Mouse (Mus musculus) kidney, adult 11 months (tissue): ENCODE results near the gene Phactr3.

ENCODE experiments used
- DNase-seq: peaks from one replicate; pipeline ENCODE4 v3.0.0; 2022

Gene Phactr3

DNA sequence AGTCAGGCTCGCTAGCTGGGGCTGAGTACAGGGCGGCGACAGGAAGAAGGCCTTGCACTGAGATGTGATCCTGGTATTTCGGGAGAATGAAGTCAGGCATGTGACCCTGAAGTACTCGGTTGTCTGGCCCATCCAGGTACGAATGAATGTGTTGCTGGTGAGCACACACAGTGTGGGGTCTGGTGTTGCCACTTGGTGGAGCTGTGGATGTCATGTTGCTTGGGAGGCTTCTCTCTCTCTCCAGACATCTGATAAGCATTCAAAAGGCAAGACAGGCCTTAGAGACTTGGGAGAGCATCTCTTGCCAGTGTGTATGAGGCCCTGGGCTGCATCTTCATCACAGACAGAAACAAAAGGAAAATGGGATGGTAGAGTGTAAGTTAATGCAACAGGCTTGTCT lies 77.3 kb downstream of the Phactr3 start:
- DNase-seq = no peak

DNA sequence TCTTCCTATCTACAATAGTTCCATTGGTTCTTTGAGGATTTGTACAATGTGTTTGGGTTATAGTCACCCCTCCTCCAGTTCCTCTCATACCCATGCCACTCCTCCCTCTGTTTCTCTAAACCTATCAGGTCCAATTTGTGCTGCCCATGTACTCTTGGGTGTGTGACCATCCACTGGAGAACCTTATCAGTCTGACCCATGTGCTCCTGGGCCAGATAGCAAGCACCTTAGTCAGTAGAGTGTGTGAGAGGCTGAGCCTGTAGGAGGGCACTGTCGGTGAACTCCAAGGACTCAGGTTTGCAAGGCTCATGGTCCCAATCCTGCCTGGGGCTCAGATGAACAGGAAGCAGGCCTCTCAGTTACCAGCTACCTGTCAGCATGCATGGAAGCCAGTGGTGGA lies 78.8 kb downstream of the Phactr3 start:
- no peak for DNase-seq

DNA sequence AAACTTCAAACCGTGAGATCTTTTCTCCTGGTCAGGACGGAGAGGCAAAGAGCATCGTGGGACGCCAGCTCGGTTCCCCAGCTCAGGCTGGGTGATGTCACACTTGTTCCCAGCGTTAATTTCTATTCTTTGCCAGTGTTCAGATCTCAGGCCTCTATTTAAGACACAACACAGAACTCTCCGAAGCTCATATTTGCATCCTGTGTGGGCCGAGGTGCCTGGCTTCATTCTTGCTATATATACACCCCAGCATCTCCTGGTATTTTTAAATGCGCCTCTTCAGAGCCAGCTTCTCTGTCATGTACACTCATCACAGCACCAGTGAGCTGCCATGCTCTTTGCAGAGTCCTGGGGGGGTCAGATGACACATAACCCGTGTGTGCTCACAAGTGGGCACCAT lies 85.7 kb downstream of the Phactr3 start:
- DNase-seq = no peak

DNA sequence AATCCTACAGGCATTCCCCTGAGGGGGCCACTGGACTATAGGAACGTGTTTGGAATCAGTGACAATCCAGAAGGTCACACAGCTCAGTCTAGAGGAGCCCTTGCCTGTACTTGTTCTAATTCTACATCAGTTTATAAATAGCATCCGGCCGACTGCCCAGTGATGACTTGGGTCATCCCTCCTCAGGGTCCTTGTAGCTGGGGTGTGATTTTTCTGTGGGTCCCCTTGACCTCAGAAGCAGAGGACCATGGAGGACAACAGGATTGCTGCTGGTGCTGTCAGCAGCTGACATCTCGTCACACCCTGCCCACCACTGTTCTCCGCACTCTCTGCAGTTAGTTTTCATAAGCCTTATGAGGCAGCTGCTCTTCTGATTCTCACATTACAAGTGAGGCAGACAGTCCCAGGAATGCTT lies 89.4 kb downstream of the Phactr3 start:
- no peak for DNase-seq

DNA sequence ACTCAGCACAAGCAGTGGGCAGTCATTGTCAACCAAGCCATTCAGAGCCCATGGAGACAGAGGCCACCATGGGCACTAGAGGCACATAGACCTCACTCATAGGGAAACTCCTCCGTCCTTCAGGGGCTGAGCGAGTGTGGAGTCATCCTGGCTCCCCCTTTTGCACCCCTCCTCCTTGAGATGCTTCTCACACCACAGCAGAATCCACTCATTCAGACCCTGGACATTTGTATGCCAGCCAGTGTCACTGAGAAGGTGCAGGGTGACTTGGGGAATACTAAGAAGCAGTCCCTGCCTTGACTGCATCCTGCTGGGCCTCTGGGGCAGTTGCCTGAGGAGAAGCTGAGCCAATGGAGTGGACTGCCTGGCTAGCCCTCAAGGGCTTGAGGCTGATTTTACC lies 95.1 kb downstream of the Phactr3 start:
- no peak for DNase-seq

DNA sequence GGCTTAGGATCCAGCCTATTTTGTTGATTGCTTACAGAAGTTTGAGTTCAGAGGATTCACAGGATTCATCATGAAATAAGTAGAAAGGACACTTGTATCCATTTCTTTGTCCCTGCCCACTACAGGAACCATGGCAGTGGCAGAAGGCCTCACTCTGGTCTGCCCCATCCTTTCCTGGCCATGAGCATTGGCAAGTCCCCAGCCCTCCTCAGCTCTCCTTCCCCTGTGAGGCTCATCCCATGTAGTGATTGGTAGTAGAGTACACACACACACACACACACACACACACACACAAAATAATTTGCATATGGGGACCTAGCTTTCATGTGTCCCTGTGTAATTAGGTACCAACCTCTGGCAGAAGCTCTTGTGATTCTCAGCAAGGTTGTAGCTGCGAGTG lies 95.8 kb downstream of the Phactr3 start:
- DNase-seq = no peak

DNA sequence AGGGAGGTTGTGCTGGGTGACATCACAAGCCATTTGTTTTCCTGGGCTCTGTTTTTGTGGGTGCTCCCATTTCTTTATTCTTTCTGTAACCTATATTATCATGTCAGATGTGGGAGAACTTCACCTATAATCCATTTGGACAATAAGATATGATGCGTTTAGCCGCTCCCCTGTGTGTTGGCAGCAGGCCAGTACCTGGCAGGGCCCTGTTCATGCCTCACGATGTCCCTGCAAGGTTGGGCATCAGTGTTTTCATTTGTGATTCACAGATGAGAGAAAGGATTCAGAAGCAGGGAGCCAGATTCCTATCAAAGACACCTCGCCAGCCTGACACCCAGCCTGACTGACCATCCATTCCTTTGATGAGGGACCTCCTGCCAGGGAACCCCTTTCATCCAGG lies 99.7 kb downstream of the Phactr3 start:
- no peak for DNase-seq

DNA sequence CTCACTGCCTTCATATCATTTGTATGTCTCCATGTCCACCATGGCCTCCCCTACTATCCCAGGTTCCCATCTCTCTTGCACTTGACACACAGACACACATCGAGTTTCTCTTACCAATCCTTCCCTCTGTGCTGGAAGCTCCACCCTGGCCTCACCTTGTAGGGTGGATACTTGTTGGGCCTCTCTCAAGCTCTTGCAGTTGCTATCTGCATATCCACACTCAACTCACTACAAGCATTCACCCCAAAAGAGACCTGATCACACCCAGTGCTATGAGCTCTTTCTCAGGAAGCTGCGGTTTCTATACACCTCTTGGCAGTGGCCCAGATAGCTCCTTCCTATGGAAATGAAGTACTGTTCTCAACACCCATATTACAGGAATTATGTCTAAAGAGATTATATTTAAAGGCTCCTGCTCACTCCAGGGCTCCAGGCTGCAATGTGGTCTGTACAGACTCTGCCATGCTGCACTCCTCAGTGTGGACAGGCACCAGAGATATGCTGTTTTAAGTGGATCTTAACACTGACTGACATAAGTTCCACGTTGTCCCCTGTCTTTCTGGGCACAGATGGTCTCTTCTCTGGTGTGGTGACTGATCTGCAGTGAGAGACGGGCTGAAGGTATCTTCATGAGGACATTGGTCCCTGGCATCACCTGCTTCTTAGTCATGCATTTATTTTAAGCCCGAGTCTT lies 100.8 kb downstream of the Phactr3 start:
- DNase-seq = no peak

DNA sequence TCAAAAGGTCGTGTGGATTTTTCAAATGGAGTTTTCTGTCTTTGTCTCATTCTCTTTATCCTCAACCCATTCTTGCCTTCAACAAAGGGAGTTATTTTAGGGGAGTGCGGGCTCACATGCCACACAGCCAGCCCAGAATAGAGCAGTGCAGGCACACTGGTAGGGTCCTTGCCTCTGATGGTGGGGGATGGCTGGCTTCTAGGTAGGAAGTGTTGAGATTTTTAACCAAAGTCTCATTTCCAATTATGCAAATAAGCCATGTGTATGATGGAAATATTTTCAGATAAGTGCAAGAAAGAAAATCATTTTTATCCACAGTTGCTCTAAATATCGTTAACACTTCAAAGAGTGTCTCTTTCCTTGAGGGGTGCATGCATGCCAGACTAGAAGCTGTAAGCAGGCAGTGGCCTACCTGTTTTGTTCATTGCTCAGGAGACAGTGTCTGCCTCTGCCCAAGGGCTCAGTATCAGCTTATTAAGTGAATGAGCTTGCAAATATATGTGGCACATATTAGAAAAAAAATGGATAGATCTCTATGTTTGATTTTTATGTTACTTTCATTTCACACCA lies 101.5 kb downstream of the Phactr3 start:
- DNase-seq = no peak

DNA sequence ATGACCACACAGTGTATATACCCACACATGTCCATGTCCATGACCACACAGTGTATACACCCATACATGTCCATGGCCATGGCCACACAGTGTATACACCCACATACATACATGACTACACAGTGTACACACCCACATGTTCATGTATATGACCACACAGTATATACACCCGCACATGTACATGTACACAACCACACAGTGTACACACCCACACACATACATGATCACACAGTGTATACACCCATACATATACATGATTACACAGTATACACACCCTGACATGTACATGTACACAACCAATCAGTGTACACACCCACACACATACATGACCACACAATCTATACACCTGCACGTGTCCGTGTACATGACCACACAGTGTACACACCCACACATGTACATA lies 102.2 kb downstream of the Phactr3 start:
- no peak for DNase-seq

DNA sequence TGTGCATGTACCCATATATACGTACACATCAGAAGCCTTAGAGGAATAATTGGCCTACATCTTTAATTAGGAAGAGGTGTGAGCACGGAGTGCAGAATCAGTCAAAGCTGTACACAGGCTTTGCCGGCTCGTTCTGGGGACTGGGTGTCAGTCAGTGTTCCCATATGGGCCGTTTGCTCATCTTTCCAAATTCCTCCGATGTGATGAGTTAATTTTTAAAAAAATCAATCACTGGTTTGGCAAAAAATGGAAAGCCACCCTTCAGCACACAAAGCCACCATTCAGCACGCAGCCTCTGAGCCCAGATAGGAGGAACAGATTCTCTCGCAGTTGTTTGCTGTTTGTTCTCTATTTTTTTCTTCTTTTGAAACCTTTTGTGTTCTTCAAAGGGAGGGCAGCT lies 110.5 kb downstream of the Phactr3 start:
- no peak for DNase-seq

DNA sequence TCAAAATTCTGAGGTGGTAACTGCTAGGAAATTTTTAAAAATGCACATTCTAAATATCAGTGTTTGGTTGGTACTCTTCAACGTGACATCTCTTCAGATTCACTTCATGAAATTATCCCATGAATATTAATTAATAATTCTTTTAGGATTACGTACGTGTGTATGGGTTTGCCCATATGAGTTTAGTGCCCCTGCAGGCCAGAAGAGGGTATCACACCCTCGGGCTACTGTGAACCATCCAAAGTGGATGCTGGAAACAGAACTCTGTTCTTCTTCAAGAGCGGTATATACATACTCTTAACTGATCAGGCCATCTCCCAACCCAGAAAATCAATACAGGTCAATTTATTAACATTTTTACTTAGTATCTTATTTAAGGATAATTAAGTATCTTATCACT lies 114.7 kb downstream of the Phactr3 start:
- DNase-seq = no peak

DNA sequence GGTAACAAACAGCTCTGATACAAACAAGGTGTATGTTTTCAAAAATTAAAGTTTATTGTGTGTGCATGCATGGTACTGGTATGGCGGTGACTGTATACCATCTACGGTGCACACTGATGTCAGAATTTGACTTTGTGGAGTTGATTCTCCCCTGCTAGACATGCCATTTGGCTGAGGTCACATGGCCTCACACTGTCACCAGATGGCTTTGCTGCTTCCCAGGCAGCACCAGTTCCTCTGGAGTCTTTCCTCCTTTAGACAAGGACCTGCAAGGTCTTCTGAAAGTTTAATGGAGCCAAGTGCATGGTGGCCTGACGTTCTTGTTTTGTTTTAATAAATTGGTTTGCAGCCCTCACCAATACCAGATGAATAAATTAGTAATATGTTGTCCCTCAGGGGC lies 118.3 kb downstream of the Phactr3 start:
- DNase-seq = no peak

DNA sequence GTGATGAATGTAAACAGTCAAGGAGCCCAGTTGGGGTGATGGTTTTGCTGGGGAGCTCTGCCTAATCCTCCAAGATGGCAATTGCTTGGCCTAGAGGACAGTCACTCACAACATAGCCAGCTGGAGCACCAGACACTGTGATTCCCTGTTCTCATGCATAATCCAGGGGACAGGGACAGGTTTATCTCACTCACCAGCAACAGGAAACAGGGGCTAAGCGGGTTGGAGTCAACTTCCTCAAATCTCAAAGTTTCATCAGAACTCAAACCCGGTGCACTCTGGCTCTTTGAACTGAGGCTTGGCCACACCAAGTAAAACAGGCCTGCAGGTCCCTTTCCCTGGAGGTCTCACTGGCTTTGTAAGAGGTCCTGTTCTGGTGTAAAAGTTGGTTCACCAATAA lies 119.7 kb downstream of the Phactr3 start:
- no peak for DNase-seq

DNA sequence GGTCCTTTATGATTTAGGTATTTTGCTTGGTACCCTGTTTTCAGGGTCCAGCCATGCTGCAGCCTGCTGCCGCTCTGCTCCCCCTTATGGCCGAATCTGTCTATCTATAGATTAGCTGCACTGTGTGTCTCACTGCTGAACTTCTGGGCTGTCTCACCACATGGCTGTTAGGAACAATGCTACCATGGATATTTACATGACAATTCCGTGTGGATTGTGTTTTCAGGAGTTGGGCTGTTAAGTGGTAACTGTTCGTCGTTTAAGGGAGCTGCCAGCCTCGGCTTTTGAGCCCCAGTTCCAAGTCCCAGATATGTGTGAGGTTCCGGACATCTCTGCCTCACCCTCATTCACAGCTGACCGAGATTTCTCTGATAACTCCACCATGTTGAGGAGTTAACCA lies 122.1 kb downstream of the Phactr3 start:
- DNase-seq = no peak

DNA sequence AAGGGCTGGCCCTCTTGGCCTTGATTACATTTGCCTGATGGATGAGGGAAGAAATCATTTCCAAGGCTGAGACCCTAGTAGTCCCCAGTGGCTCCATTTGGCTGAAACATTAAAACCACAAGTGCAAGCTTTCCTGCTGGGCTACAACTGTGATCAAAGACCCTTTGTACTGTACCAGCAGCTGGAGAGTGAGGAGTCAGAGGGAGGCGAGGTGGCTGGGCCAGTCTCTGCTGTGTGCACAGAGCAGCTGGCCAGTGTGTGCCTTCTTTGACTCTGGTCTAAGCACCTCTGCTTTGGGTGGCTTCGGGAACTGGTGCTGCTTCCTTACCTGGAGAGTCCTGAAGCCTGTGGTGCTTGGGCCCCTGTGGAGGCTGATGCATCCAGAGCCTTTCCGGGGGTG lies 122.6 kb downstream of the Phactr3 start:
- DNase-seq = no peak

DNA sequence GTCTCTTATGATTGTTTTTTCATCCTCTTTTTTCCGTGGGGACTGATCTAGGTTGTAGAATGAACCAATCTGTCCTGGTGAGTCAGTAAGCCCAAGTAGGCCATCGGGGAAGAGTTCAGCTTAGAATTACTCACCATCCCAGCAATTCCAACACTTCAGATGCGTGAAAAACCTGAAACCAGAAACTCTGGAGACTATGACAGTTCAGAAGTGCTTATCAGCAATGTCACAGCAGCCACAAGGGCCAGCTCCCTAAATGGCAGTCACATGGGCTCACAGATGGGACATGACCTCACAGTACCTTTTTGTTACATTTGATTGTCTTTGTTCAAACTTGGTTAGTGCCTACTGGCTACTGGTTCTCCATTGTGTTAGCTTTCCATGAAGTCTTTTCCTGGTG lies 124.2 kb downstream of the Phactr3 start:
- no peak for DNase-seq

DNA sequence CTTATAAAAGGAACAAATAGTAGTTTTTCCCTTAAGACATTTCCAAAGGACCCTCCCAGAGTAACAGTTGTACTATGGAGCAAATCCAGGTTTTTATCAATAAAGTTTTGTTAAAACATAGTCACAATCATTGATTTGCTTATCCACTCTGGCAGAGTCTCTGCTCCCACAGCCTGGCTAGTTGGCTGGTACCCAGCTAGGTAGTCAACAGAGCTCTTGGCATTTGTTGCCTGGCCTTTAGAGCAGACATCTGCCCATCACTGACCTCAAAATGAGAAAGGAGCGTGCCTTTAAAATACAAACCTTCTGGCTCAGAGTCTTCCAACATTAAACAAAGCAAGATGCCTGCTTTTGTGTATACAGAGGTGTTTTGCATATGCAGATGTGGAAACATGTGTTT lies 126.1 kb downstream of the Phactr3 start:
- DNase-seq = no peak

DNA sequence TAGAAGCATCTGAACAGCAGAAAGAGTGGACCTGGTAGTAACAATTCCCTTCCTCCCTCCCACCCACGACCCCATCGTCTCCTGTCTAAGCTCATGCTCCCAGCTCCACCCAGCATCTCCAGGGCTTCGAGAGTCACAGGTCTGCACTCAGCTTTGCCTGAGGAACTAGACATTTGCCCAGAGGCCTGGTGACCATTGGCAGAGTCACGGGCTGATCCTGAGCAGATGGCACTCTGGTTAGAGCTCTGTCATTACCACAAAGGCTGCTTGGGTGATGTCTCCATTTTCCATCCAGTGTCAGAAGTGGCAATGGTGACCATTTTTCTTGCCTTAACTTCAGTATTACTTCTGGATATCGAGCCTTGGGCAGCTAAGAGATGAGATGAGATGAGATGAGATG lies 127.1 kb downstream of the Phactr3 start:
- no peak for DNase-seq

DNA sequence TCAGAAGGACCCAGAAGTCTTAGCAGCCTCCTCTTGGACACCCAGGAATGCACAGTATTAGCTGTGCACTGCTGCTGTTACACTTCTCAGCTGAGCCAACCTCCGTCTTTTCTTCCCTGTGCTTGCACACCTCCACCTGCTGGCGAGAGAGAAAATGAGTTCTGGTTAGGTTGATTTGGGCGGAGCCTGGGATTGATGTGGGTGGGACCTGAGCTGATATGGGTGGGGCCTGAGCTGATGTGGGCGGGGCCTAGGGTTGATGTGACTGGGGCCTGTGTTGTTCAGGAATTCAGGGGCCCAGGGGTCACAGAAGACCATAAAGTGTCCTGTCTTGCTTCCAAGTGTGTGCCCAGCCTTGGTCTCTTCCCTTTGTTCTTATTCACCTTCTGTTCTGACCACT lies 128.0 kb downstream of the Phactr3 start:
- no peak for DNase-seq

DNA sequence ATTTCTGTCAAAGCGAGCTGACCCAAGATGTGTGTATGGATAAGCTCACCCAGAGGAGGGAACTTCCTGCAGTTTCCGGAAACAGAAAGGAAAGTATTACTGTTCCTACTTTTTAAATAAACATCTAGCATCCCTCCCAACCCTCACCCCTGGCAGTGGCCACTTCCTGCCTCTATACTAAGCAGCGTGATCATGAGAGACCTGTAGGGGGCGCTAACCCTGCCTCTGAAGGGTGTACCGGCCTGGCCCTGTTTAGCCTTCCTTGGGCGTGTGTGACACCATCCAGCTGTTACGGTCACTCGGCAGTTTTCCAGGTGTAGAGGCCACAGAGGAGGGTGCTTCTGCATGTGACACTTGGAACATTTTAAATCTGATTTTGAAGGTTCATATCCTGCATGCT lies 128.5 kb downstream of the Phactr3 start:
- no peak for DNase-seq

DNA sequence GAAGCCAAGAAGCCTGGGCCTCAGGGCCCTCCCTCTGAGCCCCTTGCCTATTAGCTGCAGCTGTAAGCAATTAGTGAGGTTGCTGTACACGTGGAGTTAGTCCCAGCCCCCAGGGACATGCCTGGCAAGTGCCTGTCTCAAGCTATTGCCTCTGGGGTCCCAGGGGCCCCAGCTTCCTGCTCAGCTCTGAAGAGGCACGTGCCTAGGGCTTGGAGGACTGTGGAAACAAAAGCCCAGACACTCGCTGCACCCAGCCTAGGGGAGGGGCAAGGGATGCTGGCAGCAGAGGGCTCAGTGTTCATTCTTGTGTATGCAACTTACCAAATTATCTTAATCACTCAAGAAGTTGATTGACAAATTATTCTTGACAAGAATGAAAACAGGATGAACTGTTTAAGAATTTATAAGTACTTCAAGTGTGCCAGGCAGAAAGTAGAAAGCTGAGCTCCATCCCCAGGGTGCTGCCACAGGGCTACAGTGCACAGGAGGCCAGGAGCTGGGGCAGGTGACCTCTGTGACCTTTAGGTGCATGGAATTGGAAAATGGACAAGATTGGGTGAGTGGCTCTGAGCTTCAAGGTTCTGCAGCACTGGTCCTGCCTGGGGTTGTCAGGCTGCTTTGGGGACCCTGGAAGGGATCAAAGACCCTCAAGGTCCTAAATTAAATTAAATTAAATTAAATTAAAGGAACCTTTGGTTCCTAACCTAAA lies 138.5 kb downstream of the Phactr3 start:
- no peak for DNase-seq

DNA sequence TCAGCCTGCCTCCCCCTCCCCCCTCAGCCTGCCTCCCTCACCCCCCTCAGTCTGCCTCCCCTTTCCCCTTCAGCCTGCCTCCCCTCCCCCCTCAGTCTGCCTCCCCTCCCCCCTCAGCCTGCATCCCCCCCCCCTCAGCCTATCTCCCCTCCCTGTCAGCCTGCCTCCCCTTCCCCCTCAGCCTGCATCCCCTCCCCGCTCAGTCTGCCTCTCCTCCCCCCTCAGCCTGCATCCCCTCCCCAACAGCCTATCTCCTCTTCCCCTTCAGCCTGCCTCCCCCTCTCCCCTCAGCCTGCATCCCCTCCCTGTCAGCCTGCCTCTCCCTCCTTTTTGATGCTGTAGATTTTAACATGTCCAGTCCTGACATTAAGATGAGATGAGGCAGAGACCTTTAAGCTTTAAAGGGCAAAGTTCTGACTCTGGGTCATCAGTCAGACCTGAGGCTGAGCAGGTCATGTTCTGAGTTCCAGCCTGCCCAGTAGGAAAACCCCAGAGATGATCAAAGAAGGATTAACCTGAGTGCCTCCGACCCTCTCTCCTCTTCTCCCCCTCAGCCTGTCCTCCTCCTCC lies 139.3 kb downstream of the Phactr3 start:
- no peak for DNase-seq

DNA sequence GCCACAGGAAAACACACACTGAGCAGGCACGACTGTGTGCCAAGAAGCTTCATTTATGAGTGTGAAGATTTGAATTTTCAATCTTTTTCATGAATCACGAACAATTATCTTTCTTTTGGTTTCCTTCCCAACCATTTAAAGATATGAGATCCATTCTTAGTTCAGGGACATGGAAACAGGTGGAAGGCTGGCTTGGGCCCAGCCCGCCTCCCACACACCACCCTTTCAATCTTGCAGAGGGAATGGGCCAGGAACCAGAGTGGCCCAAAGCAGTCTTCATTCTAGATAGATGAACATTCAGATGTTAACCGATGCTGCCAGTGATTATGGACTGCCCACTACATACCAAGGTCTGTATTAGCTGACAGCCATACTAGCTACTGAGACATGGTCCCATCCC lies 144.3 kb downstream of the Phactr3 start:
- DNase-seq = no peak
